Mouse (Mus musculus) ES-Bruce4 (cell line): ENCODE results near the gene Tsga10ip. TPM values are rescaled to one million over a fixed set of nuclear protein-coding genes. Genes with fewer than 3 reads are reported as not detected.
"Not testable (repeated sequence)": the region's sequence is repeated elsewhere in the genome, so short reads cannot be mapped to it uniquely, and the experiment has no call there.

ENCODE experiments used
- H3K27ac ChIP-seq: 2 replicates; pipeline ENCODE4 v1.5.1; 2012; ENCODE audit warnings: low read length, inconsistent platforms; ENCODE audit not compliant: insufficient read depth
- H3K27me3 ChIP-seq: 2 replicates; pipeline ENCODE4 v1.6.1; 2012; ENCODE audit warnings: mild to moderate bottlenecking, low read length, inconsistent platforms; ENCODE audit not compliant: control insufficient read depth, poor library complexity, insufficient read depth, severe bottlenecking
- H3K36me3 ChIP-seq: 2 replicates; pipeline ENCODE4 v1.6.1; 2012; ENCODE audit warnings: inconsistent platforms, mild to moderate bottlenecking, low read length, moderate library complexity; ENCODE audit not compliant: control insufficient read depth, poor library complexity, insufficient read depth, severe bottlenecking
- H3K4me1 ChIP-seq: one replicate; pipeline ENCODE4 v1.8.1; 2011; ENCODE audit warnings: low read length; ENCODE audit not compliant: control insufficient read depth, insufficient read depth
- H3K4me3 ChIP-seq: 2 replicates; pipeline ENCODE4 v1.5.1; 2011; ENCODE audit warnings: low read depth, mild to moderate bottlenecking, low read length
- H3K9ac ChIP-seq: 2 replicates; pipeline ENCODE4 v1.6.1; 2012; ENCODE audit warnings: low read depth, mild to moderate bottlenecking, inconsistent platforms; ENCODE audit not compliant: poor library complexity, severe bottlenecking
- H3K9me3 ChIP-seq: replicated peaks from 2 replicates; pipeline ENCODE4 v1.6.1; 2012; ENCODE audit warnings: mild to moderate bottlenecking, low read length, inconsistent platforms; ENCODE audit not compliant: control insufficient read depth, poor library complexity, insufficient read depth, severe bottlenecking
- CTCF ChIP-seq: IDR thresholded peaks from one replicate; pipeline ENCODE4 v1.8.1; 2011; ENCODE audit warnings: low read depth, low read length
- EP300 ChIP-seq: IDR thresholded peaks from 2 replicates; pipeline ENCODE4 v1.6.1; 2011; ENCODE audit warnings: low read depth, low read length; ENCODE audit not compliant: insufficient read depth
- POLR2A ChIP-seq: IDR thresholded peaks from one replicate; pipeline ENCODE4 v1.8.1; 2011; ENCODE audit warnings: low read length; ENCODE audit not compliant: insufficient read depth
- polyA plus RNA-seq: library from polyadenylated mRNA; stranded (reverse); fragments of >200 nt; gene quantifications from 2 replicates; pipeline ENCODE4 v1.2.4, GENCODE M21; 2011; ENCODE audit warnings: low read depth; ENCODE audit not compliant: missing spikeins, insufficient read depth, insufficient read length

The Tsga10ip gene
- polyA plus RNA-seq, 1 experiment: not detected

DNA sequence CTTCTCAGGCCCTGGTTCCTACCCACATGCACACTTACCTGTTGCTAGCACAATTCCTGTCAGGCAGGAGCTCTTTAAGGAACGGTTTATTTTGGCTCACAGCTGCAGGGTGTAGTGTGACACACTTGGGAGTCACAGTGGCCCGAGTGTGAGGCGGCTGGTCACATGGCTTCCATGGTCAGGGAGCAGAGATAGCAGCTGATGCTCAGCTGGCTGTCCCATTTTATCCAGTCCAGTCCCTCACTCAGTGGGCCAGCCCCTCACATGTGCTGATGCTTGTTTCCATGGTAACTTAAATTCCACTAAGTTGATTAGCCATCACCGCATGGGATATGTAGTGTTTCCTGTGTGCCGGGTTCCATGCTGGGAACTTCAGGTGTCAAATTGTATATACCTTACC, 9.6 kb upstream of the Tsga10ip start:
- no peak overlapping the region for H3K9ac ChIP-seq
- no peak overlapping the region for H3K27ac ChIP-seq
- TF ChIP-seq CTCF: no peak
- no peak for TF ChIP-seq POLR2A
- no peak for TF ChIP-seq EP300
- no peaks in the 10 kb centered on the region for H3K27me3 ChIP-seq
- H3K4me3 ChIP-seq: no peak overlapping the region
- no peaks in the 10 kb centered on the region for H3K36me3 ChIP-seq
- peaks cover 3% of the 10 kb centered on the region for H3K4me1 ChIP-seq
- no peaks in the 10 kb centered on the region for H3K9me3 ChIP-seq

- no peak overlapping the region for H3K4me3 ChIP-seq
- TF ChIP-seq EP300: no peak
- H3K27me3 ChIP-seq: no peaks in the 10 kb centered on the region
- H3K36me3 ChIP-seq: no peaks in the 10 kb centered on the region
- H3K9ac ChIP-seq: no peak overlapping the region
- no peak overlapping the region for H3K27ac ChIP-seq
- H3K9me3 ChIP-seq: no peaks in the 10 kb centered on the region
- H3K4me1 ChIP-seq: peaks cover 3% of the 10 kb centered on the region
Measured at GRCm38 (mm10) chr19:5410641-5411040, 8.3 kb upstream of the Tsga10ip start.

- TF ChIP-seq POLR2A (no peak), CTCF (no peak), EP300 (no peak)
- no peak overlapping the region for H3K4me3 ChIP-seq
- no peak overlapping the region for H3K9ac ChIP-seq
- no peaks in the 10 kb centered on the region for H3K27me3 ChIP-seq
- H3K36me3 ChIP-seq: no peaks in the 10 kb centered on the region
- H3K4me1 ChIP-seq: peaks cover 3% of the 10 kb centered on the region
- 0 out of 2 replicates have a peak overlapping the region, but pooled peaks have one; percentile 4 for H3K27ac ChIP-seq
- no peaks in the 10 kb centered on the region for H3K9me3 ChIP-seq
Measured at GRCm38 (mm10) chr19:5409068-5409467, 6.7 kb upstream of the Tsga10ip start.

- TF ChIP-seq EP300: no peak
- no peak for TF ChIP-seq CTCF
- TF ChIP-seq POLR2A: no peak
- Histone ChIP-seq H3K27ac (no peak overlapping the region), H3K36me3 (no peaks in the 10 kb centered on the region), H3K27me3 (no peaks in the 10 kb centered on the region), H3K4me1 (peaks cover 3% of the 10 kb centered on the region), H3K4me3 (no peak overlapping the region), H3K9ac (no peak overlapping the region), H3K9me3 (no peaks in the 10 kb centered on the region)
Measured at GRCm38 (mm10) chr19:5408057-5409001, 6.0 kb upstream of the Tsga10ip start.

GRCm38 (mm10) chr19:5407133-5407532, 4.8 kb upstream of the Tsga10ip start:
- peak overlapping the region; percentile 94 for H3K4me3 ChIP-seq
- no peaks in the 10 kb centered on the region for H3K9me3 ChIP-seq
- H3K4me1 ChIP-seq: peaks cover 3% of the 10 kb centered on the region
- H3K36me3 ChIP-seq: no peaks in the 10 kb centered on the region
- TF ChIP-seq CTCF (peak; percentile 73), EP300 (no peak)
- peak overlapping the region; percentile 72 for H3K9ac ChIP-seq
- no peaks in the 10 kb centered on the region for H3K27me3 ChIP-seq
- H3K27ac ChIP-seq: peak overlapping the region; percentile 85

GRCm38 (mm10) chr19:5406531-5407126, 4.3 kb upstream of the Tsga10ip start:
- Histone ChIP-seq H3K27ac (peak overlapping the region; percentile 85), H3K4me3 (peak overlapping the region; percentile 94), H3K9ac (peak overlapping the region; percentile 72)
- not testable (repeated sequence) for H3K4me1 ChIP-seq, H3K27me3 ChIP-seq, H3K36me3 ChIP-seq, H3K9me3 ChIP-seq
- peak; percentile 0 for TF ChIP-seq CTCF
